Mouse (Mus musculus) lung, postnatal 36 days (tissue): Measurements from ENCODE around the gene Nmnat2.
"Not testable (repeated sequence)": the region's sequence is repeated elsewhere in the genome, so short reads cannot be mapped to it uniquely, and the experiment has no call there.

Source experiments
- DNase-seq: peaks from one replicate; pipeline ENCODE4 v3.0.0; 2022; ENCODE audit warnings: mixed read lengths

Gene Nmnat2

DNA sequence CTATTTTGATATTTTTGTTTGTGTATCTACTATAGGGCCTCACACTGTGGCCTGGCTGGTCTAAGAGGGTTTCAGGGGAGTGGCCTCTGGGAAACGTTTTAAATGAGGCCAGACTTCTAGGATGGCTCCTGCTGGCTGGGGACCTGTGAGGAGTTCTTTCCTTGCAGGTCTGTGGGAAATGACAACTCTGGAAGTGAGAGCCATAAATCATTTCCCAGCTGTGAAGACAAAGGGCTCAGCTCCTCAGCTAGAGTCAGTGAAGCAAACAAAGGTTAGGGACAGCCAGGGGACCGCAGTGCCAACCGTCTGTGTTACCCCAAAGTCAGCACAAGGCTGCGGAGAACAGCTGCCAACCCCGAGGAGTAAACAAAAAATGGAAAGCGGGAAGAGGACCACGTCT lies 107.8 kb downstream of the Nmnat2 start:
- no peak for DNase-seq

DNA sequence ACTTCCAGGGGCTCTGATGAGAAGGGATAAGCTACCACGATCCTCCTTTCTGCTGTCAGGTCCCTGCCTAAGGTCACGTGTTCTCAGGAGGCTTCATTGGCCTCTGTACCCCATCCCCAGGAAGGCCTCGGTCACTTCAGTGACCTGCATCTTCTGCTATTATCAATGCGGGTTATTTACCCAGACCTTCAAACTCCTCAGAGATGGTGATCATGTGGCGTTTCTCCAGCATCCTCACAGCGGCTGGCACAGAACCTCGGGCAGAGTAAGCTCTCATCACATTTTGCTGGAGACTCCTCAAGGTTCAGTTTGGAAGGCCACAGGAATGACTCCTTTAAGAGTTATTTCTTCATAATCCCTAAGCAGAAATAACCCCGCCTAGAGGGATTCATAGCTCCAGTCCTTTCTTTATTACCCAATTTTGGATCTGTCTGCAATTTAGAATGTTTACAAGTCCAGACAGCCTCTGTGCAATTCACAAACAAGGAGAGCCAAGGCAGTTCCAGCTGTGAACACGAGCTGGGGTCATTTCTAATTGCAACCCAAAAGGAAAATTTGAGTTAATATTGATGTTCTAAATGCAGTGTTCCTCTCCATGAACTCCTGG lies 110.1 kb downstream of the Nmnat2 start:
- peak; percentile 20 for DNase-seq

DNA sequence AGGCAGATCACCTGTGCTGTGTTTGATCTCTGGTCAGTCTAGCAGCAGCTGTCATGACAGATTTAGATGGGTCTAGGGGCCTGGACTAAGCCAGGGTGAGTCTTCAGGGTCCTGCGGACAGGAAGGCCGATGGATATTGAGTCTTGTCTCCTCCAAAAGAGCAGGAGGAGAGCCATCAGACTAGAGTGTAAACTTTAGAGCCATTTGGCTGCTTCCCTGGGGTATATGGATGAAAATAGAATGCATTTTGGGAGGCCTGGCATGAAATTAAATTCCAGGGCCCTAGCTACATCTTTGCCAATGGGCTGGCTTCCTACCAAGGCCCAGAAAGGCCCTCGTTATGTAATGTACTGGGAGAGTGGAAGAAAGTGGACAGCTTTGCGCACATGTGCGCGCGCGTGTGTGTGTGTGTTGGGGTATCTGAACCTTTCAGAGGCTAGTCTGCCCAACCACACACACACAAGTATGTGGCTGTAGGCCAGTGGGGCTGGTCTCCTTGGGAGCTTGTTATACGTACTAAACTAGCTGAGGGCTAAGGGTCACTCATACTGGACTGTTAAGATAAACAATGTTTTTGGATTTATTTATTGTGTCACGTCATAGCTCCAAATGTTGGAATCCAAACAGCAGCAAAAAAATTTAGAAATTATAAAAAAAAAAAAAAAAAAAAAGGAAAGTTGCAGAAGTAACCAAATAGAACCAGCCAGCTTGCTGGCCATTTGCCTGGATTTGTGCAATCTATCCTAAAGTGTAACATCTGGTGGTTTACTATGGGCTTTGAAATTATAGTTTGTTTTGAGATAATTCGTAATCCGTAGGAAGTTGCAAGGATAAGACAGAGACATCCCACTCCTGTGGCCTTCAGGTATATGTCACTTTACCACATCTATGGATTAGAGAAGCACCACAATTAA lies 110.9 kb downstream of the Nmnat2 start:
- peak; percentile 85 for DNase-seq

DNA sequence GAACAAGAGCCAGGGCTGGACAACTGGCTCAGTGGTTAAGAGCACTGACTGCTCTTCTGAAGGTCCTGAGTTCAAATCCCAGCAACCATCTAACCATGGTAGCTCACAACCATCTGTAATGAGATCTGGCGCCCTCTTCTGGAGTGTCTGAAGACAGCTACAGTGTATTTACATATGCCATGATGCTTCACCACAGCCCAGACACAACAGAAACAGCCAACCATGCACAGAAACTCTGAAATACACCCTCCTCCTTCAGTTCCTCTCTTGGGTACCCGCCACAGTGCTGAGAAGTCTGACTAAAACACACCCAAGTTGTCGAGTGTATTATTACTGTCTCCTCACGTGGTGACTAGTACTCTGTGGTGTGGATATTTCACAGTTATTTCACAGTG lies 111.6 kb downstream of the Nmnat2 start:
- DNase-seq, result no peak

DNA sequence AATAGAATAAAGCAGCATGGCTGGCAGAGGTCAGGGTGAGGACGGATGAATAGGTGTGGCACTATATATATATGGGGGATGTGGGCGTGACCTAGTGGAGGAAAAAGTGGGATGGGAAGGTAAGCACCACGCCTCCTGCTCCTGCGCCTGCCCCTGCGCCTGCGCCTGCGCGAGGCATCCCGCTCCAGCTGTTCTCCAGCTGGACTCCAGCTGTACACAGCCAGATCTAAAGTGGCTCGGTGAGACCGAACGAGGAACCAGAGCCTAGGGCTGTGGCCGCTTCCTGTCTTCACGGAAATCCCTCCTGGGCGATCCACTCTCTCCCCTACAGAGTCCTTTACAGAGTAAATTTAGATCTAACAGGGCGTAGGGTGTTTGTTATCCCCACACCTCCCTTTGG lies 116.8 kb downstream of the Nmnat2 start:
- peak; percentile 44 for DNase-seq

DNA sequence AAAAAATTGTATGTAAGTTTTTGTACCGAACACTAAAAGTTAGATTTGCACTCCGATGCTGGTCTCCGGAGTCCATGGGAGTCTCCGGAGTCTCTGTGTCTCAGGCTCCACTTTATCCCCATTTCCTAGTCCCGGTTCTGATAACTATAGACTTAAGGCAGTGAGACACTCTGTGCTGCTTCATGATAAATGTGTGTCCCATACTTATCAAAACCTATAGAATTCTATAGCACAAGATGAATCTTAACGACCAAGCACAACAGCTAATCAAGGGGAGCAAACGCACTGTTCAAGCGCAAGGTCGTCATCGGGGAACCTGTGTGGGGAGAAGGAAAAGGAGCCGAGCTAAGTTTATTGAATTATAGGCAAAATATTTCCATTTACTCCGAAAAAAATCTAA lies 117.2 kb downstream of the Nmnat2 start:
- no peak for DNase-seq

DNA sequence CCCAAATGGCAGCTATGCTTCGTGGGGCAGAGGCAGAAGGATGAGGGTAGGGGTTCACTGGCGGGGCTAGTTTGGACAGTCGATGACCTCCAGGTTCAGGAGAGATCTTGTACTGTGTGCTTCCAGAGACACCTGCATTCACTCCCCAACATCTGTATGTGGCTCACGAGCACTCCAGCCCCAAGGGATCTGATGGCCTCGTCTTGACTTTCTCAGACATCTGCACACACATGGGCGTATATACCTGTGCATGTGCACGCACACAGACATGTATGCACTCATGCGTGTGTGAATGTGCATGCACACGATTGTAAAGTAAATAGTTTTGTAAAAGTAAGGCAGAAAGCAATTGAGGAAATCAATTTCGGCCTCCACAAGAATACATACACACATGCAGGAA lies 117.9 kb downstream of the Nmnat2 start:
- no peak for DNase-seq

DNA sequence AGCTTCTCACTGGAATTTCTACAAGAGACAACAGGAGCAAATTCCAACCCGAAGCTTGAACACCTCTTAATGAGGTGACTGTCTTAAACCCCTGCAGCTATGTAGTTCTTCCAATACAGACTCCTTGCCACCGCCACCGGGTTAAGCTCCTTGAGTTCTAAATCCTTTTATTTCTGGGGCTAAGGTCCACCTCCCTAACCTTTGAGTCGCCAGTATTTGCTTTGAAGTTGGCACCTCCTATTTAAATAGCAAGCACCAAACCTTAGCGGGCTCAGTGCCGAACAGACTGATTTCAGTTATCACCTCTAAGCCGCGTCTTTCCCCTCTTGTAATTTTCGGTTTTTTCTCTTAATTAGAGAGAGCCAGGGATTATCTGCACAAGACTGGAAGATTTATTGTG lies 118.6 kb downstream of the Nmnat2 start:
- DNase-seq, result no peak

DNA sequence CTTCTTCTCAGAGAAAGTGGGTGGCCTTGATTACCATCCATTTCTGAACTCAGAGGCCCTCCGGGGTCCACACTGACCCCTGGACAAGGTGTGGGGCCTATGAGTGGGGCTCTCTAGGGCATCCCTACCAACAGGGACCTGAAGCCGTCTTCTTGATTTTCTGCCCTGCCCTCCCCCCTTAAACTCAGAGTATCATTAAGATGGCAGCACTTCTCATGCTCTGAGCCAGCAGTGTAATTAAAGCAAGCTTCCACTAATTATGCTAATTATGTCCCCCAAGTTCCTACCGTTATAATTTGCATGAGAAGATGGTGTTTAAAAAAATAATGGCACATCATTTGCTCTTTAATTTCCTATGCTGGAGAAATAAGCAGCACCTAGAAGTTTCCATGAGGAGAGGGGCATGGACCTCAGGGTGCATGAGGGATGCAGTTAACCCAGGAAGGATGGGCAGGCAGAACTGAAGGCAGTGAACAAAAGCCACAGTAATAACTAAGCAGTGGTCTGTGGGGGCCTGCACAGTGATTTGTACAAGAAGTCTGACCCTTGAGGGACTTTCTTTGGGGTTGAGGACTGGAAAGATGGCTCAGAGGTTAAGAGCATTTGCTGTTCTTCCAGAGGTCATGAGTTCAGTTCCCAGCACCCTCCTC lies 120.4 kb downstream of the Nmnat2 start:
- no peak for DNase-seq

DNA sequence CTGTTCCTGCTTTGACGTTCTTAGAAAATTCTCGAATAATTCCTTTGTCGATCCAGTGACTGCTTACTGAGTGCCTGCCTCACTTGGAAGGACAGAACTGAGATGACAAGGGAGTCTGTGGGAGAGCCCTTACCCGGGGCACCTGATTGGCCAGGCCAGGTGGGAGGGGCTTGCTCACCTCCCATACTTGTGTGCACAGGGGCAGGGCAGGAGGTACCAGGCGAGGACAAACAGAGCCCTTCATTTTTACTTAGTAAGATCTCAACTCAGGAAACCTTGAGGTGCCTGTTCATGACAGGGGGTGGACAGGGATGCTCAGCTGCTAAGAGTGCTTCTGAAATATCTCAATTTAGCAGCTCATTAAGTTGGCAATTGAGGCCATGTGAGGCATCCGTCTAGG lies 121.2 kb downstream of the Nmnat2 start:
- DNase-seq, result no peak

DNA sequence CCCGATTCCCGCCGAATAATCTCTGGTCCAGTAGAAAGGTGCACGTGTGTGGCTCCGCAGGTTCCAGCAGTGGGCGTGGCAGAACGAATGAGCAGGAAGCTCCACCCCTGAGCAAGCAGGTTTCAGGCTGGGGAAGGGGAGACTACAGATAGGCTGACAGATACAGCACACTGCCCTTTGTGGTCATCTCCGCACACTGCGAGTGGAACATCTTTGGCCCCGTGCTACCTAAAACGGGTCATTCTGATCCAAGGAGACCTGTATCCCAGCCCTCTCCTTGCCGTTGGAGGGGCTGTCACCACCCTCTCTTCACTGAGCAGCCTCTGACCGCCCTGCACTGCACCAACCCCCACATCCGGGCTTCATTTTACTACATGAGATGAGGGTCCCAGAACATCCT lies 128.4 kb downstream of the Nmnat2 start:
- DNase-seq, result not testable (repeated sequence)

DNA sequence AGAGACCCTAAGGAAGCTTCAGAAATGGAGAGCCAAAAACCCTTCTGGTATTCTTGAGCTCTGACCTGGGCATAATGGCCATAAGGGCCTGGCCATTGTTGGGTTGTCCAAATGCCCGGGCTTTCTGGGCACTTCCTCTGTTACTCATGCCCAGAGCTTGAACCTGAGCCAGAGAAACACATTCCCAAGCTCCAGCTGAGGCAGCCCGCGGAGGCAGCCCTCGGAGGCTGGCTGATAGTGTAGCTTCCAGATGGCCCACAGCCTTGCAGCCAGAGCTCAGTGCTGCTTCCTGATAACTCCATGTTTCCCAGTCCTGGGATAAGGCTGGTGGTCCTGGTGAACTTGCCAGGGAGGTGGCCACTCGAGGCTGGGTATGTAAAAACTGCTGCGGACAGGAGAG lies 129.4 kb downstream of the Nmnat2 start:
- no peak for DNase-seq

DNA sequence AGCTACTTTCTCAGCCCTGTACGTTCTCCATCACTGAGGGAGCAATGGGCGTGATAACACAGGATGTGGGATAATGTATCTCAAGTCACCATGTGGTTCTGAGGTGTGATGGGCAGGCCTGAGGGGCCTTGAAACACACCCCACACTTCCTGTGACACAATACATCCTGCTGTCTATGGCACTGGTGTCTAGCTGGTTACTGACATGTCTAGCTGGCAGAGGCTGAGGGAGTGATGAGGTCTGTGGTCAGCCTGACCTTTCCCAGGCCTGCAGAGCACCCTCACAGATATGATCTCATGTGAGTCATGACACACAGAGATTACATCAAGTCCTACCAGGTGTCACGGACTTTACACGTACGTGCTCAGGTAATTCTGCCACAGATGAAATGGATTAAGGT lies 130.4 kb downstream of the Nmnat2 start:
- DNase-seq, result no peak

DNA sequence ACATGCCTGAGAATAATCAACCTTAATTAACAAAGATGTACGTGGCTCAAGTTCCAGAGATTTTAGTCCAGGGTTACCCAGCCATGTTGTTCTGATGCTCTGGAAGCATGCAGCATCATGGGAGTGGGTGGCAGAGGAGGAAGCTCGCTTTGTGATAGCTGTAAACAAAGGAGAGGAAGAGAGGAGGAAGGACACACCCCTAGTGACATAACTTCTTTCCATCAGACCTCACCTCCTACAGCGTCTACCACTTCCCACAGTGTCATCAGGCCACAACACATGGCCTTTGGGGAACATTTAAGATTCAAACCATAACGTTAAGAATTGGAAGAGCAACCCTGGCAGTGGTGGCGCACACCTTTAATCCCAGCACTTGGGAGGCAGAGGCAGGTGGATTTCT lies 133.0 kb downstream of the Nmnat2 start:
- DNase-seq, result no peak

DNA sequence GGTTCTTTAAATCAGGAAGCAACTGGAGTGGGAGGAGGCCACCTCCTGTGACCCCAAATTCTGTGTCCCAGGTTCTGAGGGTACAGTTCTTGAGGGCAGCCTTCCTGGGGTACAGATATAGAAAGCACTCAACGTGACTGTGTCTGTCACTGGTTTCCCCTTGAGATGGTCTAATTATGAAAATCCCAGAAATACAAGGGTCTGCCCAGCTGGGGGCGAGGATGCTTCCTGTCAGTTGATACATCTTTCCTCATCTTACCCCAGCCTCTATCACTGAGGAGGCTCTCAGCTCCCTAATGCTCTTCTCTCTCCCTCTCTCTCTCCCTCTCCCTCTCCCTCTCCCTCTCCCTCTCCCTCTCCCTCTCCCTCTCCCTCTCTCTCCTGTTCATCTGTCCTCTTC lies 135.3 kb downstream of the Nmnat2 start:
- DNase-seq, result no peak

DNA sequence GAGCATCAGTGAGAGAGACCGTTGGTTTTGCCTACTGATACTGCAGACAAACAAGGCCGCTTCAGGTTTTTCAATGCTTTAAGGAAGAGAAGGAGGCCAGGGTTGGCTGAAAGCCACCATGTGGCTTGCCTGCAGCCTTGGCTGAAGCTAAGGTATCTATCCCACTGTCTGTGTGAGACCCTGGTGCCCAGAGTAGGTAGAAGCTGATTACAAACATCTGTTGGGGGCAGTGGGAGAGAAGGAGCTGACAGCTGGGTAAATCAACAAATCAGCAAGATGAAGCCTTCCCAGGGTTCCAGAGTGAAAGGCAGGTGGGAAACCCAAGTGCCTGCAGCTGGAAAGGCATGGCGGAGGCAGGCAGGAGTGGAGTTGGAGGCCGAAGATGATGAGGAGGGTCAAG lies 136.0 kb downstream of the Nmnat2 start:
- no peak for DNase-seq

DNA sequence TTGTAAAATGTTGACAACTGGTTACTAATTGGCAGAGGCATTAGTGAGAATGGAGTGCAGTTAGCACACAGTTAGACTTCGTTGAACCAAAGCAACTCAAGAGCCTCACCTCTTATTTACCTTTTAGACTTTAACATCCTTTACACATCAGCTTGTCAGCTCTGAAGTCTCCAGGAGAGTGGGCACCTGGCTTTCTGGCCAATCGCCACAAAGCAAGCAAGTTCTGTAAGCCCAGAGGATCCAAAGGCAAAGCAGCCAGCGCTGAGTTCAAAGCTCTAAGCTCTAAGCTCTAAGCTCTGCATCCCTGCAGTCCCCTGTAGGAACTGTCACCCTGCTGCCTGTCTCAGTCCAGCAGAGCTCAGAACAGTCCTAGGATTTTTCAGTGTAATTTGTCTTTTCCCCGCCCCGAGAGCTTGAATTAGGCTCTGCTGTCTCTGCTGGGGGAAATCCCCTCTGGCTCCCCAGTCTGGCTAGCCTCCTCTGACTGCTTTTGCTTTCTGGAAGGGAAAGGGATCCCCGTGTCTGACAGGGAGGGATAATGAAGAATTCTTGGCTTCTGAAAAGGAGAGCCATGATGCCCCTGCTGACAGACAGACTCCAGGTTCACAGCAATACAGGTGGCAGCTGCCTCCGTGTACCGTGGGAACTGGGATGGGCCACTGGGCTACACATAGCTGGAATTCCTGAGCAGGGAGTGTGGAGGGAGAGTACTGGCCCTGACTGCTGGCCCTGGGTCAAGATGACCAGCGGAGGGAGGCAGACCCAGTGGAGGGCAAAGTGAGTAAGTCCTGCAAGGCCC lies 136.8 kb downstream of the Nmnat2 start:
- DNase-seq, result peak; percentile 85

DNA sequence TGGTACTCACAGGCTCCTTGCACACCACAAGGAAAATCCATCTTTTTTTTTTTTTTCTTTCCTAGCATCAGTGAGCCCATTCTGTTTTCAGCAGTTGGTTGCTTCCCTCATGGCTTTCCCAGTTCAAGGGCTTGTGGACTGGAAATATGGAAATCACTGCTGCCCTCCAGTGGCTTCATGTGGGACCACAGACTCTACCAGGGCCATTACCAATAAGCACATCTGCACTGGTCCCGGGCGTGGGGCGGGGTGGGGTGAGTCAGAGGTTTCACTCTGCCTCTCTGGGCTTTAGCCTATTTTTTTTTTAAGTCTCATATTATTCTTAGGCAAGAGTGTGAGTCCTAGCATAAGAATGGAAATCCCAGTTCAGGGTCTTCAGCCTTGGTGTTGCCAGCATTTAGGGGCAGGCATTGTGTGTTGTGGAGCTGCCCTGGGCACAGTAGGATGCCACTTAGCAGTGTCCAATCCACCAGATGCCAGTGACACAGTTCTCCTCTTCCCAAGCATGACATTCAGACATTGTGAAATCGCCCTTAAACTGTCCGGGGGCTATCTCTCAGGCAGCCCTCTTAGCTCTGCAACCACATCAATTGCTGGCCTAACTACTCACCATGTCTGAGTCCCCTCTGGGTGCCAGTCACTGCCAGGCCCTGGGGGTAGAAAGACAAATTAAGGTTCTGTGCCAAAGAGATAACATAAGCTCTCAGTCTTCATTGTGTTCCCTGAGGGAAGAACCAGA lies 137.6 kb downstream of the Nmnat2 start:
- peak; percentile 89 for DNase-seq

DNA sequence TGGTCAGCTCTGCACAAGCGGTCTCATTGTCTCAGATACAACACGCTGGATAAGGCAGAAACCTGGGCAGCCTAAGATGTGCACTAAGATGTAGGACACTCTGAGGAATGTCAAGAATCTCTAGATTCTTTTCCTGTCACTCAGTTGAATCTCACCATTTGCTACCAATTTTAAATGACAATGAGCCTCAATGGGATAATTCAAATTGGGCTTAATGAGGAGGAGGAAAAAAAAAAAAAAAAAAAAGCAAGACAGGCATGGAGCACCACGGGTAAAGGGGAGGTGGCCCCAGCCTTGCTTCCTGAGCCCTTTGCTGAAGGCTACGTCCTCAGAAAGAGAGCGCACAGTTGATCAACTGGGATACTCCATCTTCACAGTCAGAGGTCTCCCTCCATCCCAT lies 138.4 kb downstream of the Nmnat2 start:
- no peak for DNase-seq

DNA sequence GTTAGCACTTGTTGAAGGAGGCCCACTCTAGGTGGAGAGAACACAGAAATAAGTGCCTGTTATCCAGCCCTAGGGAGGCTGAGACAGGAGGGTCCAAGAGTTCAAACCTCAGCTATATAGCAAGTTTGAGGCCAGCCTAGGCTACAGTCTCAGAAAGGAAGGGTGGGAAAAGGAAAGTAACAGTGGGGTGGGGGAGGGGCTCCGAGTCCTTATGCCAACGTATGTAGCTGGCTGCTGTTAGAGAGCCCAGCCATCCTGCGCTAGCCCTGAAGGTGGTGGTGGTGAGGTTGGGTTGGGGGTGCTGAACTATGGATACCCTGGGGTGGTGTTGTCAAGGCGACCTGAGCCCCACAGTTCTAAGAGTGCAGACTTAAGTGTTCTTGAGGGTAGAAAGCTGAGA lies 138.8 kb downstream of the Nmnat2 start:
- no peak for DNase-seq

DNA sequence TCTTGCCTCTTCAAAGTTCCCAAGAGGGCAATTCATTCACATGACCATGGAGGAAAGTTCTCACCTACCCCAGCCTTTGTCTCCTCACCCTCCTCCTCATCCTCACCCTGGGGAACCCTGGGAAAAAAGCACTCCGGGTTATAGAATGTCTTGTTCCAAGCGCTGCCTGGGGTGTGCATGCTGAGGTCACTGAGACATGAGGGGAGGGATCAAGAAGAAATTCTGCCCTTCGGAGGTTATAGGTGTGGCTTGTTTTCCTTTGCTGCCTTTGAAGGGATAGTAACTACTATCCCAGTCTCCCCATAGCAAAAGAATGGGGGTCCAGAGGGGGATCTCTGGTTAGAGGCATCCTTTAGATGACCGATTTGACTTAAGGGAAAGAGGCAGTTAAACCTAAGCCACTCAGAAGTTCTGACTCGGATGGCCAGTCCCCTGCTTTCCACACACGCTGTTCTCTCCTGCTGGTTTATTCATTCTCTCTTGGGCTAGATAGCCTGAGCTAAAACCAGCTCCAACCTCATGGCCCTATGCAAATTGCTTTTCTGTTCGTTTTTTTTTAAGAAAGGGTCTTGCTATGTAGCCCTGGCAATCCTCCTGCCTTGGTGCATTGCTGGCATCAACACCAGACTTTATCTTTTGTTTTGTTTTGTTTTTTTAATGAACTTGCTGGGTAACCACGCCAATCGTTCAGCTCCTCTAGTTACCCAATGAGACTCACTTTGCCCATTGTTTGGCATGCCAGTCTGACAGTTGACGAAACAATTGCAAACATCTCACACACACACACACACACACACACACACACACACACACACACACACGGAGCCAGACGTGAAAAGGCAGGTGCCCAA lies 139.7 kb downstream of the Nmnat2 start:
- no peak for DNase-seq

DNA sequence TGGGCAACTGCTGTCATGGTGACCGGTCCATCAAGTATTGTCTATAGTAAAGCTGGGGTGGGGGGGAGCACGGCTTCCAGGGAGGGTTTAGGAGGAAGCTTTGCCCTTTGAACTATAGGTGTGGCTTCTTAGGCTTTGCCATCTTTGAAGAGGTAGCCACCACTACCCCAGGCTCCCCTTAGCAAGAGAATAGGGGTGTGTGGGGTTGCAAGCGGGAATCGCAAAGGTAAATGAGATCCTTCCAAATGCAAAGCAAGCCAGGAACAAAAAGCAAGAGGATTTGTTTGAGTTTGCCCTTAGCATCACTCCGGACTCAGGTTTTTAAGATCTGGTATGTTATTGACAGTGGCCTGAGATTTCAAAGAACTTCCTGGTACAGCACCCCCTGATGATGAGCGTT lies 140.5 kb downstream of the Nmnat2 start:
- DNase-seq, result no peak
